Mouse (Mus musculus) forebrain, embryonic 14.5 days (tissue): ENCODE results near the gene Orai1. TPM values are rescaled to one million over a fixed set of nuclear protein-coding genes. Genes with fewer than 3 reads are reported as not detected.
"Not testable (repeated sequence)": the region's sequence is repeated elsewhere in the genome, so short reads cannot be mapped to it uniquely, and the experiment has no call there.

ENCODE experiments used
- ATAC-seq: fragments of 200-750 bp; cut with Nextera tagmentation; 2 replicates; pipeline ENCODE4 v1.8.0; 2017; ENCODE audit warnings: mild to moderate bottlenecking, moderate library complexity
- DNase-seq: peaks from one replicate; pipeline ENCODE4 v3.0.0-alpha.2; 2015; ENCODE audit warnings: low spot score
- H3K27ac ChIP-seq: fragments of 300-500 bp; sonication (generic); 2 replicates; pipeline ENCODE4 v1.5.1; 2014; ENCODE audit warnings: low read depth, mild to moderate bottlenecking, control low read depth, low read length, moderate library complexity
- H3K27me3 ChIP-seq: fragments of 300-500 bp; sonication (generic); replicated peaks from 2 replicates; pipeline ENCODE4 v1.6.1; 2014; ENCODE audit warnings: low read length, control low read depth, mixed read lengths; ENCODE audit not compliant: control insufficient read depth, insufficient read depth
- H3K36me3 ChIP-seq: fragments of 300-500 bp; sonication (generic); 2 replicates; pipeline ENCODE4 v1.6.1; 2014; ENCODE audit warnings: low read length, control low read depth; ENCODE audit not compliant: control insufficient read depth, insufficient read depth
- H3K4me1 ChIP-seq: fragments of 300-500 bp; sonication (generic); 2 replicates; pipeline ENCODE4 v1.6.1; 2014; ENCODE audit warnings: antibody characterized with exemption, low read length, control low read depth; ENCODE audit not compliant: control insufficient read depth, insufficient read depth
- H3K4me2 ChIP-seq: fragments of 300-500 bp; sonication (generic); 2 replicates; pipeline ENCODE4 v1.6.1; 2014; ENCODE audit warnings: mild to moderate bottlenecking, control low read depth, low read length
- H3K4me3 ChIP-seq: fragments of 300-500 bp; sonication (generic); 2 replicates; pipeline ENCODE4 v1.5.1; 2014; ENCODE audit warnings: low read depth, low read length, control low read depth
- H3K9ac ChIP-seq: fragments of 300-500 bp; sonication (generic); 2 replicates; pipeline ENCODE4 v1.6.1; 2014; ENCODE audit warnings: mild to moderate bottlenecking, low read length, control low read depth, moderate library complexity
- H3K9me3 ChIP-seq: fragments of 300-500 bp; sonication (generic); replicated peaks from 2 replicates; pipeline ENCODE4 v1.6.1; 2016; ENCODE audit warnings: low read length, control low read depth, mixed read lengths; ENCODE audit not compliant: control insufficient read depth
- WGBS: fragments of 180-500 bp; shearing (Covaris S2); extraction: QIAGEN DNeasy Blood & Tissue Kit; methylation state at CpG from one replicate; pipeline ENCODE4 v1.1.7; 2014; 5-methylcytosine and 5-hydroxymethylcytosine counted together
- polyA plus RNA-seq: library from polyadenylated mRNA; unstranded; fragments of >200 nt; fragmentation: Nextera tagmentation; extraction: Ambion mirVana; gene quantifications from 2 replicates; pipeline ENCODE4 v1.2.1, GENCODE M21; 2014

Gene Orai1
- polyA plus RNA-seq: 13.3 and 13.8 TPM in 2 replicates

GRCm38 (mm10) chr5:123014753-123015701 lies at the start of gene Orai1:
Gene Orai1, plus strand, starts transcription at chr5:123015074.
- Histone ChIP-seq H3K4me1 (peaks cover 20% of the 10 kb centered on the region), H3K4me2 (peak within 1 kb of the TSS; percentile 86), H3K27ac (peak within 1 kb of the TSS; percentile 90), H3K27me3 (no peaks in the 10 kb centered on the region), H3K9me3 (no peaks in the 10 kb centered on the region), H3K9ac (peak within 1 kb of the TSS; percentile 77), H3K4me3 (peak within 1 kb of the TSS; percentile 70), H3K36me3 (no peaks in the 10 kb centered on the region)
- WGBS: under 1% methylated on average over 97 of the region's 106 CpGs
- ATAC-seq (peak; percentile 93), DNase-seq (peak; percentile 97)

GRCm38 (mm10) chr5:122965427-122965826 lies 49.4 kb upstream of the Orai1 start:
- H3K4me3 ChIP-seq: no peak overlapping the region
- no peak overlapping the region for H3K9ac ChIP-seq
- no peak overlapping the region for H3K4me2 ChIP-seq
- DNase-seq (peak; percentile 85), ATAC-seq (peak; percentile 65; the same call in 1 of the 2 replicates)
- peak overlapping the region; percentile 48; the same call in 1 of the 2 replicates for H3K27ac ChIP-seq
- 67% methylated on average over 11 of the region's 11 CpGs for WGBS
- no peaks in the 10 kb centered on the region for H3K4me1 ChIP-seq
- no peaks in the 10 kb centered on the region for H3K9me3 ChIP-seq
- no peaks in the 10 kb centered on the region for H3K27me3 ChIP-seq
- peaks cover 6% of the 10 kb centered on the region; the same call in 1 of the 2 replicates for H3K36me3 ChIP-seq

- WGBS: 36% methylated on average over 4 of the region's 4 CpGs
- no peak overlapping the region for H3K9ac ChIP-seq
- H3K27ac ChIP-seq: no peak overlapping the region
- no peak overlapping the region for H3K4me2 ChIP-seq
- no peaks in the 10 kb centered on the region for H3K27me3 ChIP-seq
- ATAC-seq: peak; percentile 46; the same call in 1 of the 2 replicates
- H3K36me3 ChIP-seq: no peaks in the 10 kb centered on the region
- peak; percentile 76 for DNase-seq
- no peak overlapping the region for H3K4me3 ChIP-seq
- peaks cover 4% of the 10 kb centered on the region; the same call in 1 of the 2 replicates for H3K4me1 ChIP-seq
- H3K9me3 ChIP-seq: no peaks in the 10 kb centered on the region
Measured at GRCm38 (mm10) chr5:122968322-122968721, 46.6 kb upstream of the Orai1 start.

GRCm38 (mm10) chr5:122970056-122970455 lies 44.8 kb upstream of the Orai1 start:
- H3K9ac ChIP-seq: no peak overlapping the region
- ATAC-seq: no peak
- no peak overlapping the region for H3K4me2 ChIP-seq
- DNase-seq: no peak
- H3K4me1 ChIP-seq: peaks cover 4% of the 10 kb centered on the region; the same call in 1 of the 2 replicates
- H3K27ac ChIP-seq: no peak overlapping the region
- H3K27me3 ChIP-seq: no peaks in the 10 kb centered on the region
- no peaks in the 10 kb centered on the region for H3K36me3 ChIP-seq
- H3K9me3 ChIP-seq: no peaks in the 10 kb centered on the region
- no peak overlapping the region for H3K4me3 ChIP-seq
- WGBS: 92% methylated on average over 5 of the region's 5 CpGs

- Histone ChIP-seq H3K9me3 (no peaks in the 10 kb centered on the region), H3K27me3 (no peaks in the 10 kb centered on the region), H3K4me1 (peaks cover 4% of the 10 kb centered on the region; the same call in 1 of the 2 replicates), H3K4me3 (no peak overlapping the region), H3K4me2 (no peak overlapping the region), H3K27ac (peak overlapping the region; percentile 68), H3K36me3 (peaks cover 1% of the 10 kb centered on the region; the same call in 1 of the 2 replicates), H3K9ac (no peak overlapping the region)
- WGBS: 84% methylated on average over 4 of the region's 4 CpGs
- ATAC-seq (no peak), DNase-seq (no peak)
Measured at GRCm38 (mm10) chr5:122971438-122971837, 43.4 kb upstream of the Orai1 start.

- peaks cover 4% of the 10 kb centered on the region; the same call in 1 of the 2 replicates for H3K4me1 ChIP-seq
- no peak overlapping the region for H3K9ac ChIP-seq
- DNase-seq (peak; percentile 82), ATAC-seq (no peak)
- peak overlapping the region; percentile 68 for H3K27ac ChIP-seq
- WGBS: 43% methylated on average over 9 of the region's 9 CpGs
- peaks cover 7% of the 10 kb centered on the region; the same call in 1 of the 2 replicates for H3K36me3 ChIP-seq
- H3K4me2 ChIP-seq: no peak overlapping the region
- no peaks in the 10 kb centered on the region for H3K9me3 ChIP-seq
- no peaks in the 10 kb centered on the region for H3K27me3 ChIP-seq
- no peak overlapping the region for H3K4me3 ChIP-seq
Measured at GRCm38 (mm10) chr5:122972116-122972515, 42.8 kb upstream of the Orai1 start.

GRCm38 (mm10) chr5:122974701-122975100 lies 40.2 kb upstream of the Orai1 start:
- H3K27me3 ChIP-seq, H3K36me3 ChIP-seq, H3K27ac ChIP-seq, DNase-seq, ATAC-seq, H3K4me3 ChIP-seq, H3K9ac ChIP-seq, H3K9me3 ChIP-seq, H3K4me2 ChIP-seq, H3K4me1 ChIP-seq: not testable (repeated sequence)
- 93% methylated on average over 4 of the region's 4 CpGs for WGBS

- ATAC-seq (no peak), DNase-seq (no peak)
- no peaks in the 10 kb centered on the region for H3K4me1 ChIP-seq
- H3K27ac ChIP-seq: no peak overlapping the region
- no peak overlapping the region for H3K4me3 ChIP-seq
- 92% methylated on average over 8 of the region's 8 CpGs for WGBS
- no peak overlapping the region for H3K9ac ChIP-seq
- H3K9me3 ChIP-seq: no peaks in the 10 kb centered on the region
- no peaks in the 10 kb centered on the region for H3K27me3 ChIP-seq
- H3K36me3 ChIP-seq: peaks cover 14% of the 10 kb centered on the region; the same call in 1 of the 2 replicates
- H3K4me2 ChIP-seq: no peak overlapping the region
Measured at GRCm38 (mm10) chr5:122978970-122979369, 35.9 kb upstream of the Orai1 start.

- no peak overlapping the region for H3K9ac ChIP-seq
- H3K4me2 ChIP-seq: no peak overlapping the region
- H3K27me3 ChIP-seq: no peaks in the 10 kb centered on the region
- peaks cover 28% of the 10 kb centered on the region for H3K4me1 ChIP-seq
- WGBS: 80% methylated on average over 5 of the region's 5 CpGs
- no peak overlapping the region for H3K4me3 ChIP-seq
- 0 out of 2 replicates have a peak, but pooled peaks cover 7% of the 10 kb centered on the region for H3K36me3 ChIP-seq
- no peaks in the 10 kb centered on the region for H3K9me3 ChIP-seq
- DNase-seq (no peak), ATAC-seq (no peak)
- H3K27ac ChIP-seq: no peak overlapping the region
Measured at GRCm38 (mm10) chr5:122984483-122984882, 30.4 kb upstream of the Orai1 start.
